Mouse (Mus musculus) lung, postnatal 0 days (tissue): Measurements from ENCODE around the gene Rasgrp2.

Experiments
- CTCF ChIP-seq: IDR thresholded peaks from 2 replicates; pipeline ENCODE4 v1.5.1; 2016; ENCODE audit warnings: antibody characterized with exemption, mild to moderate bottlenecking
- EP300 ChIP-seq: IDR thresholded peaks from 2 replicates; pipeline ENCODE4 v1.6.1; 2016; ENCODE audit warnings: antibody characterized with exemption, mild to moderate bottlenecking, control low read depth

DNA sequence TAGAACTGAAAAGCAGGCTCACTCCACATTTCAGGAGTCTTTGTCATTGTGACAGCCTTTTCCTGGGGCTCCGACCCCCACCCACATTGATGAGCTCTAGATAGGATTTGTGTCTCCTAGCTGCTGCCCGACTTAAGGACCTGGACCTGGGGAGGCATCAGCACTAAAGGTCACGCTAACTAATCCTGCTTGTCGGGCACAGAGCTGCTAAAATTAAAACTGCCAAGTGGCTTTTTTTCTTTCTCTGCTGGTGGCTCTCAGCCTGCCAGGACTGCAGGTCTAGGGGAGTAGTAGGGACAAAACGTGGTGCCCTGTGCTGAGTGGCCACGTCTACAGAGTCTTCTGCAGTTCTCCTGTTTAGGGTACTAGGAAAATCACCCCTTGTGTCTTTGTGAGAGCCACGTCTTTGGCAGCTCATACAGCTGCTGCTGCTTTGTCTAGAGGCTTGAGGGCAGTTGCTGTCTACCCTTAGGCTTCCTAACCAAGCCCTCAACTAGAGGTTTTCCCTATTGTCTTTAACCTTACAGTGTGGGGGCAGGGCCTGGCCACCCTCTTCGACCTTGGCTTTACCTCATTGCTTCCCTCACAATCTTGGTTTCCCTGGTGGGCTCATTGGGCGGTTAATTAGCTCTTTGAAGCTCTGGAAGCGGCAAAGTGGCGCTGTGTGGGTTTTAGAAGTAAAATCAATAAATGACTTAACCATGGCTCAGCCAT lies 21.7 kb upstream of the Rasgrp2 start:
- no peak for TF ChIP-seq CTCF
- no peak for TF ChIP-seq EP300
